Mouse (Mus musculus): Measurements from ENCODE around the gene Ccdc85b.

Gene Ccdc85b

GRCm38 (mm10) chr19:5455037-5455436 is 2.7 kb downstream of the Ccdc85b start:
- peak; percentile 92 for DNase-seq

GRCm38 (mm10) chr19:5451766-5452165 is 5.9 kb downstream of the Ccdc85b start:
- no peak for DNase-seq

GRCm38 (mm10) chr19:5449673-5450072 is 8.0 kb downstream of the Ccdc85b start:
- DNase-seq, result no peak

GRCm38 (mm10) chr19:5448354-5449150 is 9.1 kb downstream of the Ccdc85b start:
- DNase-seq, result peak; percentile 94

- DNase-seq, result peak; percentile 97
Measured at GRCm38 (mm10) chr19:5447515-5448353, 10.0 kb downstream of the Ccdc85b start, which contains the start of gene Fosl1. Gene Fosl1, plus strand, starts transcription at chr19:5447547.

GRCm38 (mm10) chr19:5445747-5446146 is 11.9 kb downstream of the Ccdc85b start:
- DNase-seq, result no peak

- DNase-seq, result no peak
Measured at GRCm38 (mm10) chr19:5444954-5445353, 12.7 kb downstream of the Ccdc85b start.

- no peak for DNase-seq
Measured at GRCm38 (mm10) chr19:5444371-5444908, 13.3 kb downstream of the Ccdc85b start.

GRCm38 (mm10) chr19:5433951-5434350 is 23.7 kb downstream of the Ccdc85b start:
- DNase-seq, result no peak

GRCm38 (mm10) chr19:5432992-5433852 is 24.5 kb downstream of the Ccdc85b start:
- DNase-seq, result peak; percentile 97

GRCm38 (mm10) chr19:5431911-5432464 is 25.7 kb downstream of the Ccdc85b start:
- DNase-seq, result peak; percentile 94

- DNase-seq, result no peak
Measured at GRCm38 (mm10) chr19:5430408-5430807, 27.3 kb downstream of the Ccdc85b start.

- DNase-seq, result peak; percentile 96
Measured at GRCm38 (mm10) chr19:5429806-5430205, 27.9 kb downstream of the Ccdc85b start.

GRCm38 (mm10) chr19:5429219-5429618 is 28.5 kb downstream of the Ccdc85b start:
- DNase-seq, result no peak

- DNase-seq, result no peak
Measured at GRCm38 (mm10) chr19:5428083-5428482, 29.6 kb downstream of the Ccdc85b start.

- peak; percentile 92 for DNase-seq
Measured at GRCm38 (mm10) chr19:5426640-5427290, 30.9 kb downstream of the Ccdc85b start.

- peak; percentile 97 for DNase-seq
Measured at GRCm38 (mm10) chr19:5425906-5426565, 31.7 kb downstream of the Ccdc85b start.

- DNase-seq, result peak; percentile 99
Measured at GRCm38 (mm10) chr19:5424782-5425741, 32.6 kb downstream of the Ccdc85b start, which contains the start of the genes Drap1 and AI837181. Gene Drap1, minus strand, starts transcription at chr19:5424979. Gene AI837181, plus strand, starts transcription at chr19:5425144.

- DNase-seq, result peak; percentile 99
Measured at GRCm38 (mm10) chr19:5424092-5424781, 33.5 kb downstream of the Ccdc85b start.

Measured in heart, adult 11 months (tissue).